Mouse (Mus musculus): ENCODE results near the gene Atp6v1e1. TPM values are rescaled to one million over a fixed set of nuclear protein-coding genes. Genes with fewer than 3 reads are reported as not detected.

Gene Atp6v1e1
- polyA plus RNA-seq, 1 experiment from 2014 or later = 188 TPM

Small RNAs within 50 kb of the gene (microRNA-seq; reads per million reads assigned to microRNA genes)
- gene Gm25193 = not detected

Other genes with a start within 250 kb of the Atp6v1e1 start
- 3.9 and 4.8 TPM in 2 replicates for gene Cecr2, start 156.4 kb downstream of the Atp6v1e1 start, polyA plus RNA-seq (2015; fragmentation: Nextera tagmentation; extraction: Ambion mirVana)
- 0.09 and 0.16 TPM in 2 replicates for gene Slc25a18, start 49.2 kb downstream of the Atp6v1e1 start, polyA plus RNA-seq (2015; fragmentation: Nextera tagmentation; extraction: Ambion mirVana)
- gene Bcl2l13, start 13.4 kb upstream of the Atp6v1e1 start, polyA plus RNA-seq (2015; fragmentation: Nextera tagmentation; extraction: Ambion mirVana) = 35.7 TPM in 2 replicates
- 26.8 and 29.1 TPM in 2 replicates for gene Bid, start 94.1 kb upstream of the Atp6v1e1 start, polyA plus RNA-seq (2015; fragmentation: Nextera tagmentation; extraction: Ambion mirVana)